Mouse (Mus musculus): ENCODE measurements at regions not wholly inside any gene's neighbourhood (a gene's known extent, or its start where the extent isn't known, plus 50 kb on each side); places are given as distances from the start of the nearest gene placed in this dataset.

- DNase-seq (ENCODE audit: low spot score), result peak; percentile 58
- 63% methylated on average over 22 of the region's 22 CpGs for WGBS
- no peak overlapping the region for H3K4me2 ChIP-seq (ENCODE audit: low read depth)
Observed at GRCm38 (mm10) chr4:125932036-125932756, 92.2 kb upstream of the Csf3r start.

GRCm38 (mm10) chr4:125936357-125936756 is 88.0 kb upstream of the Csf3r start:
- no peaks in the 10 kb centered on the region for H3K36me3 ChIP-seq (ENCODE audit: control insufficient read depth, insufficient read depth, low read length)
- no peak for ATAC-seq (ENCODE audit: insufficient read depth, low FRiP score, low TSS enrichment)
- H3K4me1 ChIP-seq (ENCODE audit: control insufficient read depth, insufficient read depth, low read length), result peaks cover under 1% of the 10 kb centered on the region; the same call in 1 of the 2 replicates
- no peaks in the 10 kb centered on the region for H3K9me3 ChIP-seq (ENCODE audit: control insufficient read depth, low read length)
- H3K9ac ChIP-seq (ENCODE audit: low read length), result no peak overlapping the region
- no peaks in the 10 kb centered on the region for H3K27me3 ChIP-seq (ENCODE audit: control insufficient read depth, insufficient read depth, low read length)
- H3K27ac ChIP-seq (ENCODE audit: low read depth, low read length), result no peak overlapping the region
- no peak for DNase-seq (ENCODE audit: low spot score)
- no peak overlapping the region for H3K4me2 ChIP-seq (ENCODE audit: low read depth)
- WGBS, result 84% methylated on average over 7 of the region's 7 CpGs
- H3K4me3 ChIP-seq (ENCODE audit: low read depth, low read length), result no peak overlapping the region

More at GRCm38 (mm10) chr4:125932036-125932756, 92.2 kb upstream of the Csf3r start:
- Histone ChIP-seq H3K9me3 (ENCODE audit: control insufficient read depth, low read length) (no peaks in the 10 kb centered on the region), H3K4me3 (ENCODE audit: low read depth, low read length) (no peak overlapping the region), H3K9ac (ENCODE audit: low read length) (no peak overlapping the region), H3K4me1 (ENCODE audit: control insufficient read depth, insufficient read depth, low read length) (peaks cover 21% of the 10 kb centered on the region), H3K36me3 (ENCODE audit: control insufficient read depth, insufficient read depth, low read length) (no peaks in the 10 kb centered on the region), H3K27ac (ENCODE audit: low read depth, low read length) (peak overlapping the region; percentile 69; the same call in 1 of the 2 replicates), H3K27me3 (ENCODE audit: control insufficient read depth, insufficient read depth, low read length) (no peaks in the 10 kb centered on the region)
- no peak for ATAC-seq (ENCODE audit: insufficient read depth, low FRiP score, low TSS enrichment)

DNA sequence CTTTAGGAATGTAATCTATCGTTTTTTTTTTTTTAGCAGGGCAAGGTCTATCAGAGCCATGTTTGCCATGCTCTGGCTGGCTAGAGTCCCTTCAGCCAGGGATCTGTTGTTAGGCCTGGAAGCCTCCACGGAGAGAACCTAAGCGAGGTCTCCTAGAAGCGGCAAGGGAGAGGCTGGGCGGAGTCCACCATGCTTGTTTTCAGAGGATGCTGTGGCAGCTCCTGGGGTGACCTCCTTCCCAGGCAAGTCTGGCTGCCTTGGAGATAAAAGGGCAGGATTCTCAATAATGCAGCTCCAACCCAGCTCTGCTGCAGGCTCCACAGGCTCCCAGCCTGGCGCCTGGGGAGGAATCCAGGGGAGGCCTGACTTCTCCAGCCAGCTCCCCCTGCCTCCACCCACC is 86.2 kb upstream of the Csf3r start:
- Histone ChIP-seq H3K9me3 (ENCODE audit: control insufficient read depth, low read length) (no peaks in the 10 kb centered on the region), H3K4me3 (ENCODE audit: low read depth, low read length) (no peak overlapping the region), H3K27ac (ENCODE audit: low read depth, low read length) (no peak overlapping the region), H3K4me1 (ENCODE audit: control insufficient read depth, insufficient read depth, low read length) (no peaks in the 10 kb centered on the region), H3K27me3 (ENCODE audit: control insufficient read depth, insufficient read depth, low read length) (no peaks in the 10 kb centered on the region), H3K9ac (ENCODE audit: low read length) (no peak overlapping the region), H3K4me2 (ENCODE audit: low read depth) (no peak overlapping the region), H3K36me3 (ENCODE audit: control insufficient read depth, insufficient read depth, low read length) (no peaks in the 10 kb centered on the region)
- WGBS, result 46% methylated on average over 6 of the region's 6 CpGs
- ATAC-seq (ENCODE audit: insufficient read depth, low FRiP score, low TSS enrichment) (no peak), DNase-seq (ENCODE audit: low spot score) (no peak)

GRCm38 (mm10) chr4:125941266-125941665 is 83.1 kb upstream of the Csf3r start:
- Histone ChIP-seq H3K36me3 (ENCODE audit: control insufficient read depth, insufficient read depth, low read length) (no peaks in the 10 kb centered on the region), H3K4me1 (ENCODE audit: control insufficient read depth, insufficient read depth, low read length) (no peaks in the 10 kb centered on the region), H3K9ac (ENCODE audit: low read length) (no peak overlapping the region), H3K9me3 (ENCODE audit: control insufficient read depth, low read length) (no peaks in the 10 kb centered on the region), H3K4me3 (ENCODE audit: low read depth, low read length) (no peak overlapping the region), H3K27ac (ENCODE audit: low read depth, low read length) (no peak overlapping the region), H3K27me3 (ENCODE audit: control insufficient read depth, insufficient read depth, low read length) (no peaks in the 10 kb centered on the region), H3K4me2 (ENCODE audit: low read depth) (no peak overlapping the region)
- ATAC-seq (ENCODE audit: insufficient read depth, low FRiP score, low TSS enrichment), result no peak
- no peak for DNase-seq (ENCODE audit: low spot score)
- 58% methylated on average over 5 of the region's 5 CpGs for WGBS

DNA sequence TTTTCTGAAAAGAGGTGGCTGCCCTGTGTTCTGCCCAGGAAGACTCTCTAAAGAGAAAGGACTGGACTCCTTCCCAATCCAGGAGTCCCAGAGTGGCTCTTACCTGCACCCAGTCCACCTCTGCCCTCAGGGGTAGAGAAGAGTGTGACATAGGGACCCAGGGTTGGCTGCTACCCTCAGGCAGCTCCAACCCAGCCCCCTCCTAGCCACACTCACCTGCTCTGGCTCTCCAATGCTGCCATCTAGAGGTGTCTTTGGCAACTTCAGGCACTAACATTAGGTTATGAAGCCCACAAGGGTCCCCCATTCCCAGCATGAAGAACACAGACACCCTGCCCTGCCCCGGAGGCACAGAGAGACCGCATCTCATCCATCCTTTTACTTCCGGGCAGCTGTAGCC is 82.4 kb upstream of the Csf3r start:
- no peaks in the 10 kb centered on the region for H3K9me3 ChIP-seq (ENCODE audit: control insufficient read depth, low read length)
- ATAC-seq (ENCODE audit: insufficient read depth, low FRiP score, low TSS enrichment) (no peak), DNase-seq (ENCODE audit: low spot score) (peak; percentile 52)
- H3K4me3 ChIP-seq (ENCODE audit: low read depth, low read length), result no peak overlapping the region
- 42% methylated on average over 3 of the region's 3 CpGs for WGBS
- no peak overlapping the region for H3K27ac ChIP-seq (ENCODE audit: low read depth, low read length)
- H3K27me3 ChIP-seq (ENCODE audit: control insufficient read depth, insufficient read depth, low read length), result no peaks in the 10 kb centered on the region
- H3K36me3 ChIP-seq (ENCODE audit: control insufficient read depth, insufficient read depth, low read length), result no peaks in the 10 kb centered on the region
- H3K4me2 ChIP-seq (ENCODE audit: low read depth), result no peak overlapping the region
- H3K4me1 ChIP-seq (ENCODE audit: control insufficient read depth, insufficient read depth, low read length), result no peaks in the 10 kb centered on the region
- no peak overlapping the region for H3K9ac ChIP-seq (ENCODE audit: low read length)

- Histone ChIP-seq H3K27me3 (ENCODE audit: control insufficient read depth, insufficient read depth, low read length) (no peaks in the 10 kb centered on the region), H3K4me2 (ENCODE audit: low read depth) (no peak overlapping the region), H3K4me3 (ENCODE audit: low read depth, low read length) (no peak overlapping the region), H3K9ac (ENCODE audit: low read length) (no peak overlapping the region), H3K36me3 (ENCODE audit: control insufficient read depth, insufficient read depth, low read length) (no peaks in the 10 kb centered on the region), H3K27ac (ENCODE audit: low read depth, low read length) (no peak overlapping the region), H3K4me1 (ENCODE audit: control insufficient read depth, insufficient read depth, low read length) (no peaks in the 10 kb centered on the region), H3K9me3 (ENCODE audit: control insufficient read depth, low read length) (no peaks in the 10 kb centered on the region)
- ATAC-seq (ENCODE audit: insufficient read depth, low FRiP score, low TSS enrichment) (no peak), DNase-seq (ENCODE audit: low spot score) (no peak)
- 59% methylated on average over 2 of the region's 2 CpGs for WGBS
Observed at GRCm38 (mm10) chr4:125945062-125945461, 79.3 kb upstream of the Csf3r start.

- Histone ChIP-seq H3K4me2 (ENCODE audit: low read depth) (no peak overlapping the region), H3K27ac (ENCODE audit: low read depth, low read length) (no peak overlapping the region), H3K9me3 (ENCODE audit: control insufficient read depth, low read length) (no peaks in the 10 kb centered on the region), H3K27me3 (ENCODE audit: control insufficient read depth, insufficient read depth, low read length) (no peaks in the 10 kb centered on the region), H3K4me3 (ENCODE audit: low read depth, low read length) (no peak overlapping the region), H3K4me1 (ENCODE audit: control insufficient read depth, insufficient read depth, low read length) (no peaks in the 10 kb centered on the region), H3K36me3 (ENCODE audit: control insufficient read depth, insufficient read depth, low read length) (no peaks in the 10 kb centered on the region), H3K9ac (ENCODE audit: low read length) (no peak overlapping the region)
- WGBS, result 48% methylated on average over 7 of the region's 9 CpGs
- ATAC-seq (ENCODE audit: insufficient read depth, low FRiP score, low TSS enrichment) (no peak), DNase-seq (ENCODE audit: low spot score) (no peak)
Observed at GRCm38 (mm10) chr4:125959426-125959825, 64.9 kb upstream of the Csf3r start.

DNA sequence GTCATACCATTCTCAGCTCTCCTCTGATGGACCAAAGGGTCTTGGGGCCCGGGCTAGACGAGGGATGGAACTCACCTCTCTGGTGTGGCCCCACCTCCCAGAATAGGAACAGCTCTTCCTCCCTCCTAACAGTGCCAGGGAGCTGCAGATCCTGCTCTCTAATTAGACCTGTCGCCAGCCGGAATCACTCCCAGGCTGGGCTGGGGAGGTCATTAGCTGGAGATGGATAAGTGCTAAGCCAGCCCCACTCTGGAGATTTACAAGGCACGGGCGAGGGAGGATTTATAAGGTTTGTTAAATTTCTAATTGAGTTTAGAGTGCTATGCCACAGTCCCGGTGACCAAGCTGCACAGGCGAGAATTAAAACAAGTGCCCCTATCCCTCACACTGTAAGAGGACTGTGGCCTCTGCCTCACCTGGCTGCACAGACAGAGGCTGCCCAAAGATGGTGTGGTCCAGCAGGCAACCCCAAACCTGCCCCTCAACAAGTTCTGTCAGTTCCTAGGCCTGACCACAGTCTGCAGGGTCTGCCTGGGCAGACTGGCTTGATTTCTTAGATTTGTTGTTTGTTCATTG is 63.6 kb upstream of the Csf3r start:
- no peak for DNase-seq (ENCODE audit: low spot score)
- no peak overlapping the region for H3K27ac ChIP-seq (ENCODE audit: low read depth, low read length)
- WGBS, result 40% methylated on average over 8 of the region's 8 CpGs
- no peaks in the 10 kb centered on the region for H3K4me1 ChIP-seq (ENCODE audit: control insufficient read depth, insufficient read depth, low read length)
- no peaks in the 10 kb centered on the region for H3K27me3 ChIP-seq (ENCODE audit: control insufficient read depth, insufficient read depth, low read length)
- H3K4me2 ChIP-seq (ENCODE audit: low read depth), result no peak overlapping the region
- no peaks in the 10 kb centered on the region for H3K9me3 ChIP-seq (ENCODE audit: control insufficient read depth, low read length)
- H3K4me3 ChIP-seq (ENCODE audit: low read depth, low read length), result no peak overlapping the region
- no peak overlapping the region for H3K9ac ChIP-seq (ENCODE audit: low read length)
- no peak for ATAC-seq (ENCODE audit: insufficient read depth, low FRiP score, low TSS enrichment)
- no peaks in the 10 kb centered on the region for H3K36me3 ChIP-seq (ENCODE audit: control insufficient read depth, insufficient read depth, low read length)

DNA sequence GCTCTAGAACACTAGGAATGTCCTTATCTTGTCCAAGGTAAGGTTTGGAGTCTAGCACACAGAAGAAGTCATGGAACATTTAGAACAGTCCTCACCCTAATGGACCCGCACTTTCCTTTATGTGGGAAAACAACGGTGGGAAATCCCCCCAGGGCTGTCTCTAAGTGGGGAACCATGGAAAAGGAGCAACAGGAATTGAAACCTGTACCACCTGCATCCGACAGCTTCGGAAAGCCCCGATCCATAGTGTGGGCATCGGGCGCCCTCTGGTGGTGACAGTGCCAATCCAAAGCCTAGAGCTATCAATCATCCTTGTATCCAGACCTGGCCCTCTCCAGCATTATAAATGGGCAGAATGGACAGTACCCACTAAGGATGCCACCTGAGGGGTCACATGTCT is 61.7 kb upstream of the Csf3r start:
- Histone ChIP-seq H3K27ac (ENCODE audit: low read depth, low read length) (no peak overlapping the region), H3K4me3 (ENCODE audit: low read depth, low read length) (no peak overlapping the region), H3K4me2 (ENCODE audit: low read depth) (no peak overlapping the region), H3K9ac (ENCODE audit: low read length) (no peak overlapping the region), H3K27me3 (ENCODE audit: control insufficient read depth, insufficient read depth, low read length) (no peaks in the 10 kb centered on the region), H3K4me1 (ENCODE audit: control insufficient read depth, insufficient read depth, low read length) (no peaks in the 10 kb centered on the region), H3K36me3 (ENCODE audit: control insufficient read depth, insufficient read depth, low read length) (no peaks in the 10 kb centered on the region), H3K9me3 (ENCODE audit: control insufficient read depth, low read length) (no peaks in the 10 kb centered on the region)
- no peak for ATAC-seq (ENCODE audit: insufficient read depth, low FRiP score, low TSS enrichment)
- WGBS, result 4% methylated on average over 7 of the region's 7 CpGs
- peak; percentile 83 for DNase-seq (ENCODE audit: low spot score)
